Mouse (Mus musculus): ENCODE data around the gene A530084C06Rik. TPM values are rescaled to one million over a fixed set of nuclear protein-coding genes. Genes with fewer than 3 reads are reported as not detected.

The A530084C06Rik gene
- polyA plus RNA-seq, 1 experiment = not detected

DNA sequence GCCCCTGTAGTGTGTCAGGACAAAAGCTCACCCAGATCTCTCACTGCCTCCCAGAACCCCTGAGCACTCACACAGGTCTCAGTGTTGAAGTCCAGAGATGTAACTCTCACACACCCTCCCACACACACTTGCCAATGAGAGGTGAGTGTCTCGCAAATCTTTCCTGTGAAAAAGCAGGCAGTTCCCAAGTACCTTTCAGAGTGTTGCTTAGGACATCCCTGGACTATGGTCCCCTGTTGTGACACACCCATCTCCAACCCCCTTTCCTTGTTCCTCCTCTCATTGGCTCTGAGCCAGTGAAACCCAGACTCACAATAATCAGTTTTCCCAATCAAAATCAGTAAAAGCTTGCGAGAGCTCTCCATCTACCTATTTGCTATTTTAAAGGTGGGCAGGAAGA lies 12.3 kb downstream of the A530084C06Rik start:
- TF ChIP-seq CTCF (IDR thresholded peaks at IDR 0.05; ENCODE audit: low read depth, low read length) (no peak), POLR2A (IDR thresholded peaks at IDR 0.05; ENCODE audit: borderline replicate concordance, low read depth, low read length) (no peak)
- no peak overlapping the region for H3K4me3 ChIP-seq (ENCODE audit: insufficient read depth, low read length)
- no peak overlapping the region for H3K27ac ChIP-seq (ENCODE audit: insufficient read depth, low read depth, low read length)
- no peaks in the 10 kb centered on the region for H3K4me1 ChIP-seq (ENCODE audit: control insufficient read depth, insufficient read depth, low read length)

DNA sequence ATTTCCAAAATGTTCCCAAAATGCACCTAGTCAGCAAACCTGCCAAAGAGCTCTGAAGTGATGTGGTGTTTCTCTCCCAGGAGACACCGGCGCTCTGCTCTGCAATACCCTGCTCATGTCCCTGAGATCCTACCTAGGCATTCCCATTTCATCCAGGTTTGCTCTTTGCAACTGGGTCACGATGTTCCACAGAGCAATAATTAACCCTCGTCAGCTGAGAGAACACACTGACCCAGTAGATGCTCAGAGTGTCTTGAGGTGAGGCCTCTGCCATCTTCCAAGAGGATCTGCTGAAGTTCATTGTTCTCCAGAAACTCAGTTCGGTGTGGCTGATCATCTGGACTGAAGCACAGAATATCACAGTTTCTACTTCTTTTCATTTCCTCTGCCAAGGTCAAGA lies 16.1 kb downstream of the A530084C06Rik start:
- H3K4me3 ChIP-seq (ENCODE audit: insufficient read depth, low read length) = no peak overlapping the region
- no peaks in the 10 kb centered on the region for H3K4me1 ChIP-seq (ENCODE audit: control insufficient read depth, insufficient read depth, low read length)
- no peak for TF ChIP-seq POLR2A (IDR thresholded peaks at IDR 0.05; ENCODE audit: borderline replicate concordance, low read depth, low read length)
- TF ChIP-seq CTCF (IDR thresholded peaks at IDR 0.05; ENCODE audit: low read depth, low read length) = no peak
- H3K27ac ChIP-seq (ENCODE audit: insufficient read depth, low read depth, low read length) = no peak overlapping the region

DNA sequence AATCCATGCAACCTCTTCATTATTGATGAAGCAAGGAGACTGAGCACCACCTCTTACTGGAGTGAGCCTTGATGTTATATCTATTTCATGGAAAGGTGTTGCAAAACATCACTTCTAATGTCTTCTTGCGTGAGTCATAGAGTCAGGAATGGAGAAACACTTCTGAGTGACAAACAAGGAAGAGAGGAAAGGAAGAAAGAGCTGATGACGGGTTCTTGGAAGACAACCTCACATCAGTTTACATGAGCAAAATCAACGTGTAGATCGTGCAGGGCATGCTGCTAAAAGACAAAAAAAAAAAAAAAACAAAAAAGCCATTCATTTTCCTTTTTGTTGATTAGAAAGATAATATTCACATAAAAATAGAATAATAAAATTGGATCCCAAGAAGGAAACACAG lies 24.4 kb downstream of the A530084C06Rik start:
- TF ChIP-seq CTCF (IDR thresholded peaks at IDR 0.05; ENCODE audit: low read depth, low read length) (no peak), POLR2A (IDR thresholded peaks at IDR 0.05; ENCODE audit: borderline replicate concordance, low read depth, low read length) (no peak)
- no peak overlapping the region for H3K4me3 ChIP-seq (ENCODE audit: insufficient read depth, low read length)
- no peak overlapping the region for H3K27ac ChIP-seq (ENCODE audit: insufficient read depth, low read depth, low read length)
- H3K4me1 ChIP-seq (ENCODE audit: control insufficient read depth, insufficient read depth, low read length) = no peaks in the 10 kb centered on the region

DNA sequence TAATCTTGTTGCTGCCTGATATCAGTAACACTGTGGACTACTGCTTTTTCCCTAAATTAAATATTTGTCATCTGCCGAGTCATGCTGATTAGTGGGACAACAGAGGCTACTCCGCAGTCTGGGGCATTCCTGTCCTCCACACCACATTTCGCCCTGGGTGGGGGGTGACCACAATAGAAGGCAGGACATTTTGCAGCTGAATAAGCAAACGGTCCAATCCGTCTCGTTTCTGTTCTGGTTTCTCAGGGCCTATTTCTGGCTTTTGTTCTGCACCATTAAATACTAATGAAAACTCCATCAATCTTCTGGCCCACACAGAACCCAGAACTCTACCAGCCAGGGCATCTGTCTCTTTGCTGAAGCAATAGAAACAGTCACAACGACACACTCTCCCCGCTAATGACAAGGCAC lies 27.5 kb downstream of the A530084C06Rik start:
- Histone ChIP-seq H3K4me3 (ENCODE audit: insufficient read depth, low read length) (no peak overlapping the region), H3K27ac (ENCODE audit: insufficient read depth, low read depth, low read length) (no peak overlapping the region), H3K4me1 (ENCODE audit: control insufficient read depth, insufficient read depth, low read length) (no peaks in the 10 kb centered on the region)
- TF ChIP-seq CTCF (IDR thresholded peaks at IDR 0.05; ENCODE audit: low read depth, low read length) = no peak
- no peak for TF ChIP-seq POLR2A (IDR thresholded peaks at IDR 0.05; ENCODE audit: borderline replicate concordance, low read depth, low read length)

DNA sequence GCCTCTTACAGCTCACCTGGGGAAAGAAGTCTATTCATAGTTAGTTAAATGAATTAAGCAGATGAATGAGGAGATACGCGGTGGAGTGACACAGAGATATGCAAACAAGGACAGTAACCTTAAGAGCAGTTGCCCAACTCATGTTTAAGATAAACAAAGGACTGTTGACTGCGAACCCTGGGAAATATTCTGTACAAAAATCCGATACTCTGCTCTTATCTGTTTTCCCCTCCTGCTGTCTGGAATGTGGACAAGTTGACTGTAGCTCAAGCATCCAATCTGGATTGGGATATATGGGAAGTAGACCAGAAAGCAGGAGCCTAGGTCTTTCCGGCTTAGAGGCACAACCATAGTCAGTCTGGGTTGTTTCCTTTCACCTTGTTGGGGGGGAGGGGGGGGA lies 27.9 kb downstream of the A530084C06Rik start:
- Histone ChIP-seq H3K4me1 (ENCODE audit: control insufficient read depth, insufficient read depth, low read length) (no peaks in the 10 kb centered on the region), H3K27ac (ENCODE audit: insufficient read depth, low read depth, low read length) (no peak overlapping the region), H3K4me3 (ENCODE audit: insufficient read depth, low read length) (no peak overlapping the region)
- TF ChIP-seq POLR2A (IDR thresholded peaks at IDR 0.05; ENCODE audit: borderline replicate concordance, low read depth, low read length) (no peak), CTCF (IDR thresholded peaks at IDR 0.05; ENCODE audit: low read depth, low read length) (no peak)

DNA sequence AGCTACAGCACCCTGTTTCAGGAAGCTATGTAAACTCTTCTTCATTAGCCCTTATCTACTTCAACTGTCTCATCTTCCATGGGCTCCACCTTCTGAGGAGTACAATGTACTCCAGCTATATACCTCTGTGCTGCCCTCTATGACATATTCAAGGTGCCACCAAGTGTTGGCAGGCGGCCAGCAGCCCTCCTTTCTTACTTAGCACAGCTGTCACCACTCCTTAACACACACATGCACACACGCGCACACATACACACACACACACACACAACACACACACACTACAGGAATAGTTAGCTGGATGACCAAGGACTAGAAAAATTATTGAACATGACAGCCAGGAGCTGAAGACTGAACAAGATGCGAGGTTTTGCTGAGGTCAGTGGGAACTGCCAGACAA lies 34.2 kb downstream of the A530084C06Rik start:
- no peak overlapping the region for H3K27ac ChIP-seq (ENCODE audit: insufficient read depth, low read depth, low read length)
- no peak overlapping the region for H3K4me3 ChIP-seq (ENCODE audit: insufficient read depth, low read length)
- H3K4me1 ChIP-seq (ENCODE audit: control insufficient read depth, insufficient read depth, low read length) = no peaks in the 10 kb centered on the region
- TF ChIP-seq CTCF (IDR thresholded peaks at IDR 0.05; ENCODE audit: low read depth, low read length) (no peak), POLR2A (IDR thresholded peaks at IDR 0.05; ENCODE audit: borderline replicate concordance, low read depth, low read length) (no peak)

- no peak overlapping the region for H3K27ac ChIP-seq (ENCODE audit: insufficient read depth, low read depth, low read length)
- no peak for TF ChIP-seq CTCF (IDR thresholded peaks at IDR 0.05; ENCODE audit: low read depth, low read length)
- TF ChIP-seq POLR2A (IDR thresholded peaks at IDR 0.05; ENCODE audit: borderline replicate concordance, low read depth, low read length) = no peak
- no peaks in the 10 kb centered on the region for H3K4me1 ChIP-seq (ENCODE audit: control insufficient read depth, insufficient read depth, low read length)
- H3K4me3 ChIP-seq (ENCODE audit: insufficient read depth, low read length) = no peak overlapping the region
These were observed 40.2 kb downstream of the A530084C06Rik start for GRCm38 (mm10) chr13:31518971-31519370.

DNA sequence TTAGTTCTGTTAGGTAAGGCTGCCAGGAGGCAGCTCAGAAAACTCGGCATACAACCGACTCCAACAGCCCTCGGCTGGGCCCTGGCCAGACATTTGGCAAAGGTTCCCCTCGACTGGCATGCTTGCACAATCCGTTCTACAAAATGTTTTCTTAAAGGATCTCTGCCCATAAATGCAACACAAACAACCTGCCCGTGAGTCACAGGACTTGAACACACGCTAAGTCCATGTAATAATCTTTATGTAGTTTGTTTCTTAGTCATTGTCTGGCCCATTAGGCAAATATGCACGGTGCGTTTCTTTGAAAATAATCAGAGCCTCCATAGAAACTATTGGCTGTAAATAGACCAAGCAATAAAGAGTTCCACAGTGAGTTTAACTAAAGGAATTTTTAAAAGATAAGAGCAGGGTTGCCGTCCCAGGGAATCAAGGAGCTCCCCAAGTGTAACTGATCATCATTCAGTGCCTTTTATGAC lies 40.7 kb downstream of the A530084C06Rik start:
- Histone ChIP-seq H3K4me1 (ENCODE audit: control insufficient read depth, insufficient read depth, low read length) (no peaks in the 10 kb centered on the region), H3K4me3 (ENCODE audit: insufficient read depth, low read length) (no peak overlapping the region), H3K27ac (ENCODE audit: insufficient read depth, low read depth, low read length) (no peak overlapping the region)
- TF ChIP-seq CTCF (IDR thresholded peaks at IDR 0.05; ENCODE audit: low read depth, low read length) (no peak), POLR2A (IDR thresholded peaks at IDR 0.05; ENCODE audit: borderline replicate concordance, low read depth, low read length) (no peak)

GRCm38 (mm10) chr13:31515261-31515660 lies 43.9 kb downstream of the A530084C06Rik start:
- no peaks in the 10 kb centered on the region for H3K4me1 ChIP-seq (ENCODE audit: control insufficient read depth, insufficient read depth, low read length)
- no peak for TF ChIP-seq CTCF (IDR thresholded peaks at IDR 0.05; ENCODE audit: low read depth, low read length)
- no peak for TF ChIP-seq POLR2A (IDR thresholded peaks at IDR 0.05; ENCODE audit: borderline replicate concordance, low read depth, low read length)
- H3K27ac ChIP-seq (ENCODE audit: insufficient read depth, low read depth, low read length) = no peak overlapping the region
- no peak overlapping the region for H3K4me3 ChIP-seq (ENCODE audit: insufficient read depth, low read length)

DNA sequence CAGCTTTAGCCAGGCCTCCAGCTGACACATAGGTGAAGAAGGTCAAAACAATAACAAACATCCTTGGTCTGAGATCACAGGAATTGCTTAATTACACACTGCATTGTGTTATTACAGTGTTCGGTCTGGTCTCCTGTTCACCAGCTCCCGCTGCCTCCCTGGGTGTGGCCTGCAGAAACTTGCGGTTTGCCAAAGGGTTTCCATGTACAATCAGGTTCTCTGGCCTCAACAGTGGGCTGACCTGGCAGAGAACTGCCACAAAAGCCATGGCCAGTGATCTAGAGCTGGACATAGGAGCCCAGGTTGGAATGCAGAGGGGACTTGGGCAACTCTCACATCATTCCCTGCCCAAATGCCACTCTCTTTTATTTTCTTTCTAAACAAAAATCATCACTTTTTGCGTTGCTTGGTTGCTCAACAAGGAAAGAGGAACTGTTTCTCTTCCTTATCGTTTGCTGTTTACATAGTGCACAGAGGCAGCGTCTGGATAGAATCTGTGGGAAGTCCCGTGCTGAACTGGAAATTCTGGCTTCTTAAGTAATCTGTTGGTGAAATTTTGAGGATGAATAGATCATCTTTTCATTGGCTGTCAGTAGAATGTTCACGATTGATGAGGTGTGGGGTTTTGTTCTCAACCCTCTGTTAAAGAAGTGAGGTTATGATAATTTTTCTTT lies 52.5 kb downstream of the A530084C06Rik start:
- Histone ChIP-seq H3K4me3 (ENCODE audit: insufficient read depth, low read length) (no peak overlapping the region), H3K4me1 (ENCODE audit: control insufficient read depth, insufficient read depth, low read length) (peaks cover 4% of the 10 kb centered on the region; the same call in 1 of the 2 replicates), H3K27ac (ENCODE audit: insufficient read depth, low read depth, low read length) (no peak overlapping the region)
- TF ChIP-seq POLR2A (IDR thresholded peaks at IDR 0.05; ENCODE audit: borderline replicate concordance, low read depth, low read length) = no peak
- no peak for TF ChIP-seq CTCF (IDR thresholded peaks at IDR 0.05; ENCODE audit: low read depth, low read length)

Other genes with a start within 250 kb of the A530084C06Rik start
- not detected in 2 replicates for gene Foxq1, start 3.2 kb downstream of the A530084C06Rik start, polyA plus RNA-seq (2012; ENCODE audit: insufficient read depth, insufficient read length, missing spikeins)
- gene Foxf2, start 66.5 kb upstream of the A530084C06Rik start, polyA plus RNA-seq (2012; ENCODE audit: insufficient read depth, insufficient read length, missing spikeins) = not detected in 2 replicates
- gene Foxc1, start 247.3 kb upstream of the A530084C06Rik start, polyA plus RNA-seq (2012; ENCODE audit: insufficient read depth, insufficient read length, missing spikeins) = 0.09 TPM in 1 of 2 replicates, not detected in the other